Mouse (Mus musculus) liver, adult (tissue): ENCODE measurements at regions not wholly inside any gene's neighbourhood (a gene's known extent, or its start where the extent isn't known, plus 50 kb on each side); places are given as distances from the start of the nearest gene placed in this dataset.

Experiments
- GATA4 ChIP-seq: IDR thresholded peaks from 2 replicates; pipeline ENCODE4 v1.6.1; 2014; ENCODE audit warnings: mild to moderate bottlenecking, low read length; ENCODE audit not compliant: insufficient replicate concordance

DNA sequence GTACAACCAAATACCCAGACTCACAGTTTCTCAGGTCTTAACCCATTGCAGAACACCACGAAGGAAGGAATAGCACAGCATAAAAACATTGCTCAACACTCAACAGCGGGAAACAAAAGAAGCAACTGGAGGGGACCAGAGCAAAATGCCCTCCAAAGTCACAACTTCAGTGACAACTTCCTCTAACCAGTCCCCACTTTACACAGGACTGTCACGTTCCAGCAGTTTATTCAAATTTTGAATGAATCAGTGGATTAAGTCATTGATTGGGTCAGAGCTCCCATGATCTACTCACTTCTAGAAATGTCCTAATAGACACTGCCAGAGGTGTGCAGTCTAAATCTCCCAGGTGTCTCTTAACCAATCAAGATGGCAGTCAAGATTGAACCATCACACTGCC, 53.3 kb upstream of the Actbl2 start:
- no peak for TF ChIP-seq GATA4

- no peak for TF ChIP-seq GATA4
Observed at GRCm38 (mm10) chr13:111204580-111205285, 50.1 kb upstream of the Actbl2 start.
